Mouse (Mus musculus): ENCODE results near the gene Ltc4s.
A peak's percentile ranks its signal among the peaks of the same experiment; 100 is the strongest.

Ltc4s gene

DNA sequence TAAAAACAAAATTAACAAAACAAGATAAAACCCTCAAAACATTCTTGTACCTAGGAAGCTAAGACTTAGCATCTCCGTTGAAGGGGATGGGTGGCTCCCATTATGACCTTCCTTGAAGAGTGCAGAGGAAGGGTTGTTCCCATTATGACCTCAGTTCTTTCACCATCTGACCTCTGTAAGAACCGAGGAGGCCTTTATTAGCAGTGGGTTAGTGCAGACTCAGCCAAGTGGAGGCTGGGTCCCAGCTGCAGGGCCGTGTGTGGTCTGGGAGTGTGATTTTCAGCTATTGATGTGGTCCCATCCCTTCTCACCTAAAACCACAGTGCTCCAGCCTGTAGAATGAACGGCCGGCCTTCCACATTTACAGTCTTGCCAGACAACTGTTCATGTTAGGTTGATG lies 6.9 kb upstream of the Ltc4s start:
- DNase-seq (ENCODE audit: low spot score): no peak

DNA sequence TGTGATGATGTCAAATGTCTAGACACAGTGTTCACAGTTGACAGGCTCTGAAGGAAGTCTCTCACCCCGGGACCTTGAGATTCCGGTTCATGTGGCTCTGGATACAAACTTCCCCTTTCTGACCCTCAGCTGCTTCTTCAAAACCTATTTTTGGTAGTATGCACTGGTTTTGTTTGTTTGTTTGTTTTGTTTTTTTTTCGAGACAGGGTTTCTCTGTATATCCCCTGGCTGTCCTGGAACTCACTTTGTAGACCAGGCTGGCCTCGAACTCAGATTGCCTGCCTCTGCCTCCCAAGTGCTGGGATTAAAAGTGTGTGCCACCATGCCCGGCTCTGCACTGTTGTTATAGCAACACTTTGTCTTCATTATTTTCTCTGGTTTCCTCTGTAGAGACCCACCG lies 5.5 kb upstream of the Ltc4s start:
- DNase-seq (ENCODE audit: low spot score): no peak

DNA sequence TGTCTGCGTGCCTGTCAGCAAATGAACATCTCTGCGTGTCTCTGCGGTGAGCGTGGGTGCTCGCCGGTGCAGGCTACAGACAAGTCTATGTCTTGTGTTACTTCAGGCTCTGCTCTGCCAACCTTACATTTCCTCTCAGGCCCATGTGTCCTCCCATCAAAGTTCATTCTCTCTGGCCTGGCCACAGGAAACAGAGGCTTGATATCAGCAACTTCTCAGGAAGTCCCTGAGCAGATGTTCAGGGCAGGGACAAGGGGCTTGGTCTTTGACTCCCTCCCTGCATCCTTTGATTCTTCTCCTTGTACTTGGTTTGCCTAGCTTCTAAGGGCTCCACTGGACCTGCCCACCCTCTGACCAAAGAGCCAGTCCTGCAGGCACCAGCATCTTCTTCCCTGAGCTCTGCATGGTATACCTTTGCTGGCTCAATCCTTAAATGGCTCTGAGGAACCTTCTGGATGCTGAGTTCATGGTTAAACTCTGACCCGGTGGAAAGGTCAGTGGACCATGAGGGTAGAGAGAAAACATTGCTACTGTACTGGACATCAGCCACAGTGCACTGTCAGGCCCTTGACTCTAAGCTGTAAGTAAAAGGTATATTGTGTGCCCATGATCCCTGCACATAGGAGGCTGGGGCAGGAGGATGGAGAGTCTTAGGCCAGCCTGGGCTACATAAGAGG lies 2.0 kb upstream of the Ltc4s start:
- no peak for DNase-seq (ENCODE audit: low spot score)

DNA sequence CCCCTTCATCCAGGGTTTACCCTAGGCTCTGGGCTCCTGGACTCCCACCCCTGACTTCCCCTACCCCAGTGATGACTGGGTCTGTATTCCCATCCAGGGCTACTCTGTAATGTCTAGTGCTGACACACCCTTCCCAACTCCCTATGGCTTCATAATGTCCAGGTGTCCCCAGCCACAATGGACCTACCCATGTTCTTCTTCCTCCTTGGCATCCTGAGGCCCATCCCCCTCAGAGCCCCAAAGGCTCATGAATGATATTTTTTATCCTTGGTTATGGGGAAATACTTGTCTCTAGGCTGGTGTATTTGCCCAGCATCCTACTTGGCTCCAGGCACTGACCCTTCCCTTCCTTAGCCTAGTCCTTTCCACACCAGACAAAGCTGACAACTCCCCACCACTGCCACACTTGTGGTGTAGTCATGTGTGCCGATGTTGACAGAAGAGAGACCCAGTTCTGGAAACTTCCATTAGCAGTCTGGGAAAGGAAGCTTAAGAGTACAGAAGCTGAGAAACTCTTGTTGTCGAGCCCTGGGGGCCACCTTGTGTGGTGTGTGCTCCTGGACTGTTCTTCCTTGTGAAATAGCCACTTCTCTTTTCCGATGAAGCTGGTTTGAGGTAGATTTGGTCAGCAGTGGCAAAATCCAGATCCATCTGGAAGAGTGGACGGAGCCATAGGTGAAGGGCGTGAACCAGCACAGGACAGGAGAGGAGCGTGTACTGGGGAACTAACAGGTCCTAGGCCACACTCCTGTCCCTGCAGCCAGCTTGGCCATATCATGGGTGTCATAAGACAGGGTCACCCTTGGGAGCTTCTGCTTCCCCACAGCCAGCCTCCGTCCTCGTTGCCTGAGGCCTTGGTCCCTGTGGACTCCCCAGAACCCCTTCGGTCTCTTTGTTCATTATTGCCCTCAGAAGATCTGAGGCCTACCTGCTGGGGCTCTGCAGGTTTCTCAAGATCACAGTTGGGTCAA lies 690 bp upstream of the Ltc4s start:
- no peak for DNase-seq (ENCODE audit: low spot score)

DNA sequence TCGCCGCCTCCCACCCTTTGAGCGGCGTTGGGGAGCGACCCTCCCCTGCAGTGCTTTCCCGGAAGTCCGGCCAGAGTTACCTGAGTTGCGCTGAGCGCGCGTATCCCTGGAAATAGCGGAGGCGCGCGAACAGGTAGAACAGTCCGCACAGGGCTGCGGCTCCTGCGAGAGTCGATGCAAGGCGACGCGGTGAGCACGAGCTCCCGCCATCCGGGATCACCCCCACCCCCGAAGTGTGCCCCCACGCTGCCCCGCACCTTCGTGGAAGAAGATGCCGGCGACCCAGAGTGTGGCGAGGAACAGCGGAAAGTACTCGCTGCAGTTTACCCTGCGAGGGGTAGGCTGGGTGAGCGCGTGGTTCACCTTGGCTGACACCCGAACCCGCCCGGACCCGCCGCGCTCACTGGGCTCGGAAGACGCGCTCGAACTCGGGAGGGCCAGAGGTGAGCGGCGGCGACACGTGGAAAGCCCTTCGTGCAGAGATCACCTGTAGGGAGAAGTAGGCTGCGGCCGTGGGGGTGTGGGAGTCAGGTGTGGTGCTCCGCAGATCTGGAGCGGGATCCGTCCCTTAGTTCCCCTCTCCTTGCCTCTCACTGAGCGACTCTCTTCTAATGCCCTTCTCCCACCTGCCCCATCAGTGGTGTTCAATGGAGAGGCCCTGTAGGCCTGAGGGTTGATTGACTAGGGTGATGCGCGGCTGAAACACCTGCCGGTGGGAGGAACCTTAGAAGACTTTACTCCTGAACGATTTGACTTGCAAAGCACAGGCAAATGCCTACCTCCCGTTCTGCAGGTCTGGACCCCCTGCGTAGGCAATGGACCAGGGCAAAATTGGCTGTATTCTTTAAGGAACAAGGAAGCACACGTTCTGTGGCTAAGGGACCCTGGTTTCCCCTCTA lies 1.2 kb downstream of the Ltc4s start:
- no peak for DNase-seq (ENCODE audit: low spot score)

DNA sequence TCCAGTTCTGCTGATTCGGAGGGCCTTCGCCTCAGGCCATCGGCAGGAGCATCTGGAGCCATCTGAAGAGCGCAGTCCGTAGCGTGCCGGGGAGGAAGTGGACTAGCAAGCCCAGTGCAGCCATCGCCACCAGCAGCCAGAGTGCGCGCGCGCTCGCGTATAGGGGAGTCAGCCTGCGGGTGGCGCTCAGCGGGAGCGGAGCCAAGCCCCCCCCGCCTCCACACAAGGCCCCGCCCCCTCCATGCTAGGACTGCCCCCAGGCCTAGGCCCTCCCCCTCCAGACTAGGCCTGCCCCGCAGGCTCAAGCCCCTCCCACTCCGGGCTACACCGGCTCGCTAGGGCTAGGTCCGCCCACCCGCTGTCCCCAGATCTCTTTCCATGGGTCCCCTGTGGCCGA lies 1.9 kb downstream of the Ltc4s start:
- DNase-seq (ENCODE audit: low spot score): peak; percentile 82

DNA sequence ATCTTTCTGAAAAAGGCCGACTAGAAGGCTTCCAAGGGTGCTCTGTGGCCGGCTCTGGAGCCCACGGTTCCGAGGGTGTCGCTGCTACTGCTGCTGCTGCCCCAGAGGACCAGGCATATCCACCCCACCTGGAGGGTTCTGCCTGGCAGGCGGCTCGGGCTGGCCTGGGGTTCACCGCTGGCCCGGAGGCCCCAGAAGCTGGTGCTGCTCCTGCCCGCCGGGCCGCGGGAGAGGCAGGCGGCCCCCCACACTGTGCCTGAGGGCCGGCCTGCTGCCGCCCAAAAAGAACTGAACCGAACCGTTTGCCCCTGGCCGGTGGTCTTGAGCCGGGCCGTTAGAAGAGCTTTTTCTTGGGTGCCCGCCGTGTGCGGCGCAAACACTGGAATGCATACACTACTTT lies 3.8 kb downstream of the Ltc4s start:
- no peak for DNase-seq (ENCODE audit: low spot score)

DNA sequence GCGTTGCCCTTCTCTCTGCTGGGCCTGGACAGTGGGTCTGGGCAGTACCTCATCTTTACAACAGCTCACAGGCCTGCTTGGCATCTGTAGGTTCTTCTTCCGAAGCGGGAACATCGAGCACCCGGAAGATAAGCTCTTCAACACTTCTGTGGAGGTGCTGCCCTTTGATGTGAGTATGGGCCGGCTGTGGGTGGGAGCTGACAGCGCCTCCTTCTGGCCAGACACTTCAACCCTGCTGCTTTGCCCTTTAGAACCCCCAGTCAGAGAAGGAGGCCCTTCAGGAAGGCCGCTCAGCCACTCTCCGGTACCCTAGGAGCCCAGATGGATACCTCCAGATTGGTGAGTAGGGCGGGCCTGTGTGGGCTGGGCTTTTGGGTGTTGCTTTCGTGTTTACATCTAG lies 4.4 kb downstream of the Ltc4s start:
- no peak for DNase-seq (ENCODE audit: low spot score)

DNA sequence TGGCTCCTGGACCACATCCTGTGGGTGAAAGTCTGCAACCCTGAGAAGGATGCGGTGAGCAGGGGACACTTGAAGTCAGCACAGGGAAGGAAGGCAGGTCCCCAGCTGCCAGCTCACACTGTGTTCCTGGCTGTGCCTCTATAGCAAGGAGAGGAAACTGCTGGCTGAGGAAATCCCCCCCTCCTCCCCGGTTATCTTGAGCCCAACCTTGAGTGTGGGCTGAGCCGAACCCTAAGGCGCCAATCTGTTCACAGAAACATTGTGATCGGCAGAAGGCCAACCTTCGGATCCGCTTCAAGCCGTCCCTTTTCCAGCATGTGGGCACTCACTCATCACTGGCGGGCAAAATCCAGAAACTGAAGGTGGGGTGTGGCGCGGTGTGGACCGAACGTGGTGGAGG lies 5.4 kb downstream of the Ltc4s start:
- no peak for DNase-seq (ENCODE audit: low spot score)

DNA sequence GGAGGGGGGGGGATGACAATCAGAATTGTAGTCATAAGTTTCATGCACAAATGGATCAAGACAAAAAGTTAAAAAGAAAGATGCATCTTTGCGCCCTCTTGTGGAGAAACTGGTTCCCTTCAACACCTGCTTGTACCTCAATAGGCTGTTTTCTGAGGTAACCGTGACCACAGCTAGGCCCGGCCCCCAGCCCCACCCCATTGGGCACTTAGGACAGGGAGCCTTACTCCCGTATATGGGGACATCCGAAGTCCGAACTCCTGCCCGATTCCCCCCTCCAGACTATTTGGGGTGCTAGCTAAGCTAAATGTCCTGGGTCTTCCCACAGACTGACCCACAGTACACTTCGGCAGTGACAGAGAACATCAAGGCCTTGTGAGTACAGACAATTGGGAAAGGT lies 7.0 kb downstream of the Ltc4s start:
- DNase-seq (ENCODE audit: low spot score): no peak

DNA sequence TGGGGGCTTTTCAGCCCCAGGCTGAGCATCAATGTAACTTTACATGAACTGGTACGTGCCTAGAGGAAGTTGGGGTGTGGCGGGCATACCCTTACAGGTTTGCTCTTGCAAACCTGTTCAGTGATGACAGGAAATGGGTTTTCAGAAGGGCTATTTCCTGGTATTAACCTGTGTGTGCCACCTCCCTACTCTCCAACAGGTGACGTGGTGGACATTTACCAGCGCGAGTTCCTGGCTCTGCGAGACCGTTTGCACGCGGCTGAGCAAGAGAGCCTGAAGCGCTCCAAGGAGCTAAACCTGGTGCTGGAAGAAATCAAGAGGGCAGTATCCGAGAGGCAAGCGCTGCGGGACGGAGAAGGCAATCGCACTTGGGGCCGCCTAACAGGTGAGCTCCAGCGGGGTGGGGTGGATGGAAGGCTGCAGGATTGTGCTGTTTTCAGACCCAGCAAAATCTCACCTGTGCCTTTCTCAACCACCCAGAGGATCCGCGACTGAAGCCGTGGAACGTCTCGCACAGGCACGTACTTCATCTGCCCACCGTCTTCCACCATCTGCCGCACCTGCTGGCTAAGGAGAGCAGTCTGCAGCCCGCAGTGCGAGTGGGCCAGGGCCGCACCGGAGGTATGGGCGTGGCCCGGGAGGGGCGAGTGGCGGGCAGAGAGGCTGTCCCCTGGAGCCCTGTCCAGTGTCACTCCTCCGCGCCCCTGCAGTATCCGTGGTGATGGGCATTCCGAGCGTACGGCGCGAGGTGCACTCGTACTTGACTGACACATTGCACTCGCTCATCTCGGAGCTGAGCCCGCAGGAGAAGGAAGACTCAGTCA lies 7.7 kb downstream of the Ltc4s start:
- DNase-seq (ENCODE audit: low spot score): no peak

DNA sequence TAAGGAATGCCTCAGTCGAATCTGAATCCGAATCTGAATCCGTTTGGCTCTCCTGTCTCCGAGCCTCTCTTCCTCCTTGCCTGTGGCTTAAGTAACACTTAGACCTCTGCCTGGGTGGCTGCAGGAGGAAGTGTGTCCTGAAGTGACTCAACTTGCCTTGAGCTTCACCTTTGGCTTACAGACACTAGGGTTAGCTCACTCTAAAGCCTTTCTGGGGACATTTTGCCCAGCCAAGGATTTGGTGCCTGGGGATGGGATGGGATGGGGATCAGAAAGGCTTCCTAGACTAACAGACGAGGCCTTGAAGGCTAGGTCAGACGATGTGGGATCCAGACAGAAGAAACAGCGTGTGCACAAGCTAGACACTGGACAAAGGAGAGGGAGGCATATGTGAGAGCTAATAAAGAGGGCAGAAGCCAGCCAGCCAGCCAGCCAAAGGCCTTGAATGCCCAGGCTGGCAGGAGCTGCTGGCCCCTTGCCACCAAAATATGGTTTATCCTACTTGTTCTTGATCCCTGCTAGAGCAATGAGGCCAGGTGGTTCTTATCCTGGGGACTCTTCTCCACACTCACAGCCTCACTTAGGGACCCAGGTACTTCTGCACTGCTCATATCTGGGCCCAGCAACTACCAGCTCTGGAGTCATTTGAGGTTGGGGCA lies 9.0 kb downstream of the Ltc4s start:
- no peak for DNase-seq (ENCODE audit: low spot score)

DNA sequence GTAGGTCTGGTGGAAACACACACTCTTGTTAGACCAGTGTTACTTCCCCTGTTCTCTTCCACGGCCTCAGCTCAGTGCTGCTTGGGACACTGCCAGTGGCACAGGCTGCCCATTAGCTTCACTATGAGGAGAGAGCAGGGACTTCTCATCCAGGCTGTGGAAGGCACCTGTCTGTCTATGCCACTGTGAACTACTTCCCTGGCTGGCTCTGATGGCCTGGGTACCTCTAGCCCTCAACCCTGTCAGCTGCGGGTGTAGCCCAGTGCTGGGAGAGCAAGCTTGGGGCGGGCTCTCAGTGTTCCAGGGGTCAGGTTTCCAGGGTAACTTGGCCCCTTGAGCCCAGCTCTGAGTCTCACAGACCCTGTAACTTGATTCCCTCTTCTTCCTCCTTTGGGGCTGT lies 9.6 kb downstream of the Ltc4s start:
- DNase-seq (ENCODE audit: low spot score): no peak

DNA sequence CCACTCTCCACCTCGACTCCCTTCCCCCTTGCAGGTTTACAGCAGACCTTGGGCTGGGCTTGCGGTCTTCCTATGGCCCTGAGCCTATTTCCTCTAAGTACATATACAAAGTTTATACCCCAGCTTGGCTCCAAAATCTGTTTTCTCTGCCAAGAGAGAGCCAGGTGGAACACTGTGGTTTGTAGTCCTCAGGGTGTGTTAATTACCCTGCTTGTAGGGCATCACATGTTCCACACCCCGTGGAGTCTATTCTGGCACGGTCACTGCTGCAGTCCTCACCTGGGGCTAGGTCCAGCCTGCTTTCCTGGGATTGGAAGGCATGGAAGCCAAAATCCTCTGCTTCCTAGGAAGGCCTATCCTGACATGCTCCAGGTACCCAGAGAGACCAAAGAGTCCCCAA lies 10.7 kb downstream of the Ltc4s start:
- DNase-seq (ENCODE audit: low spot score): no peak

DNA sequence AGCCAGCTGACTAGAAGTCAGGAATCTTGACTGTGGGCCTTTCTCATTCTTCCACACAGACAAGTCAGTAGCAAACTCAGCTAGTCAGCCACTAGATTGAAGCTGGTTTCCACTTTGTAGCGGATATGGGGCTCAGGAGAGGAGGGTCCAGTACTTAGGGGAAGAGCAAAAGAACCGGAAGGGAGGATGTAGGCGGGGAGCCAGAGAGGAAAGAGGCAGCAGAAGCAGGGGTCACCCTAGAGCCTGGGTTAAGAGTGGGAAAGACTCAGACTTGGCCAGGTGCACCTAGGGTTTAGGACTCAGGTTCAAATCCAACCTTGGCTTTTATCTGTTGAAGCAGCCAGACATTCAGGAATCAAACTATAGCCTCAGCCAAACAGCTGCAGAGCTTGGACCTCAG lies 11.2 kb downstream of the Ltc4s start:
- no peak for DNase-seq (ENCODE audit: low spot score)

DNA sequence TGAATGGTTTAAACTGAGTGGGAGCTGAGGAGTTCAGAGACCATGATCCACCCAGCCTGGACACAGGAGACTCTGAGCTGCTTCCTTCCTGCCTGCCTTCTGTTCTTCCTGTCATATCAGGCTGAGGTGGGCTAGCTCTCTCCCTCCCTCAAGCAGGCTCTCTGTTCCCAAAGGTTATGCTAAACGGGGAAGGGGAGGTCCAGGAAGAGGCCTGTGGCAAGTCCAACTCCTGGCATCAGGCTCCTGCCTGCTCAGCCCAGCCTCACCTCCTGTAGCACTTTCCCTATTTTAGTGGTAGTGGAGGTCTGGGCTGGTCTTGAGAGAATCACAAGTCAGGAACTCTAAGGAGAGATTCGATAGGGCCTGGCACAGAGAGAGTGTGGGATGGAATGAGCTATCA lies 12.0 kb downstream of the Ltc4s start:
- no peak for DNase-seq (ENCODE audit: low spot score)

DNA sequence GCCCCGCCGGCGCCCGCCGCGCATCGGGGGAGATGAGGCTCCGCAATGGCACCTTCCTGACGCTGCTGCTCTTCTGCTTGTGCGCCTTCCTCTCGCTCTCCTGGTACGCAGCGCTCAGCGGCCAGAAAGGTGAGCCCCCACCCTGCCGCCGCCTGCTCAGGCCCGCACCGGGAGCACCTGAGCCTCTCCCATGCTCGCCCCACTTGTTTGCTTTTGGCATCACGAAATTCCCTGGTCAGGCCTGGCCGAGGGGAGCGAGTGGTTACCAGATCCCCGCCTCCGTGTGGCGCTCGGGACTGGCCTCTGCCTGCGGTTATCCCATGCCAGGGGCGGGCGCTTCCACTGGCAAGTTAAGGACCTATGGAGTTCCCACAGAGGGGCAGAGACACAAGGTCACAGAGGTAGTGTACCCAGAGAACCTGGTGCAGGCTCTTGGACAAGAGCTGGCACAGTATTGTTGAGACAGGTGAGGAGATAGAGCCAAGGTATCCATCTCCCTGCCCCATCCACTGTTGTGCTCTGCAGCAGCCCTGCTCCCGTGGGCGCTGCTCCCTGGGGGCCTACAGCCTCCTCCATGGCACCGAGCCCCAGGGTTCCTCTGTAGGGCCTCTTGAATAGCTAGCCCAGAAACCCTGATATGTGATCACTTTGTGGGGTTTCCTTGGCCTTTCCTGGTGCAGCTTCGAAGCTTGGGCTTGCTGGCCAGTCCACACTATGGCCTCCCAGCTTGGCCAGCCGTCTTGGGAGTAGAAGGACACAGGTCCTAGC lies 12.6 kb downstream of the Ltc4s start:
- peak; percentile 42 for DNase-seq (ENCODE audit: low spot score)

DNA sequence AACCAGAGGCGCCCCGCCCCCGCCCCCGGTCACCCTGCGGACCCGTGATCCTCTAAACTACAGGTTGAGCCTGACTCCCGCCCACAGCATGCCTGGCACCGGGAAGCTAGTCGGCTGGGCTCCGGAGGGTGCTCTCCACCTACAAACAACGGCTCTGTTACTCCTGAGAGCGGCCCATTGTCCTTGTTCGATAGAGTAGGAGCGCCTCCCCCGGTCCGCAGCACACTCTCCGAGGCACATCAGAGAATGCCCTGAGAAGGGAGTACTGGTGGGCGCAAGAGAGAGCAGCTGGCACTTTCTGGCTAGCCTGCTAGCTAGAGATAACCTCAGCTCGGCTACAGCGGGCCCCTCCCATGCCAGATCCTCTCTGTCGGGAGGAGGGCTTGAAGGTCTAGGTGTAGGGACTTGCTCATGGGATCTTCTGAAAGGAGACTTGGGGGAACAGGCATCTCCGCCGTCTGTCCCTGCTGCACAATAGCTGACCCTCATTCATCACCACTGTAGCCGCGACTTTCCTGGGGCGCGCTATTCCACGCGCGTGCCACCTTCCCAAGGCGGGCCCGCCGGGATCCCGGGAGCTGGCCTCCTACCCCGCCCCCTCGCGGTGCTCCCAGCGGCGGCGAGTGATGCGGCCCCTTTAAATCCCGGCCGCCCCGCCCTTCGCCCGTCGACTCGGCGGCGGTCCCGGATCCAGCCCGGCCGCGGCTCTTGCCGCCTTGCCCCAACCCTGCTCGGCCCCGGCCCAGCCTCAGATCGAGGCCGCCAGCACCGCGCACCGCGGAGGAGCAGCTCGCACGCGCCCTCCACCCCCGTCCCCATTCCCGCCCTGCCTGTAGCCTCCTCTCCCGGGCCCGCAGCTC lies 13.5 kb downstream of the Ltc4s start:
- peak; percentile 83 for DNase-seq (ENCODE audit: low spot score)

Data from spleen, adult 12 weeks (tissue).